Mouse (Mus musculus): ENCODE measurements at regions not wholly inside any gene's neighbourhood (a gene's known extent, or its start where the extent isn't known, plus 50 kb on each side); places are given as distances from the start of the nearest gene placed in this dataset.

DNA sequence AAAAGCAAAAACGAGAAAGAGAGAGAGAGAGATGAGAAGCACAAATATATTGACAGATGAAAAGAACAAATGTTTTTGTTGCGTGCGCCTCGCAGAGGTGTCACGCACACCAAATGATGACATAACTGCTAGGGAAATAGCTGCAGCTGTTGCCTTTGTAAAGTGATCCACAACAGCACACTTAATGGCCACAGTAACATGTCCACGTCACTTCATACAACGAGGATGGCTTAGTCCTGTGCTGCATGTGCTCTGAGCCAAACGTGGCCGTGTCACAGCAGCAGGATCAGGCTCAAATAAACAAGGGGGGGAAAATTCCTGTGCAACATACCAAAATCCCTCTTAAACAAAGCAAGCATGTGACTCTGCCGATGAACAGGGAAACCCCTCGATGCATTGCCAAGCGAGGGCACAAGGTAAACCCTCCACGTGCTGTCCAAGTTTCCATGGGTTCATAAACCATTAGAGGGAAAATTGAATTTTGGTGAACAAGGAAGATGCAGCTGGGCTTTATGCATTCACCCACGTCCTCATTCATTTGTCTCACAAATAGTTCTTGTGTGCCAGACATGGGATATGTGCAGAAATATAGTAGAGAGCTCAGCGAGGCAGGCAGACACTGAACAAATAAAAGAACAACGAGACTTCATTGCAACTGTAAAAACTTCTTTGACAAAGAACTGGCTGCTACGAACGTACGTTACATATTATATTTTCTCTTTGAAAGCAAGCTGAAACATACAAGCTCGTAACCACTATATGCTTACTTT is 223.0 kb upstream of the Pard3b start:
- DNase-seq (ENCODE audit: low spot score in 2 of 2), result no peak

DNA sequence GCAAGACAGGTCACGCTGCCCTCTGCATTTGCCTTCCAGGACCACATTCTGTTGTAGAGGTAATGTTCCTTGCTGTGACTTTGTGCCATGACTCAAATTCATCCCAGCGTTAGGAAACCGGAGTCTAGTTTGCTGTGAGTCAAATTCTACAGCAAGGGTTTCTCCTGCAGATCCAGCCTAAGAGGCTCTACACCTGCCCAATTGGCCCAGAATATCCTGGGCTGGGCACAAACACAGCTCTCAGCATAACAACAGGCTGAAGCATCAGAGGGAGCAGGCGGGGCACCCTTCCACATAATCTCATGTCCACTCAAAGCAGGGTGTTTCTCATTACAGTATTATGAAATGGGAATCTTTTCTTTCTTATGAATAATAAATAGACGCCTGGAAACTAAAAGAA is 220.2 kb upstream of the Pard3b start:
- no peak for DNase-seq (ENCODE audit: low spot score in 2 of 2)

GRCm38 (mm10) chr1:61419839-61420238 is 218.8 kb upstream of the Pard3b start:
- DNase-seq (ENCODE audit: low spot score in 2 of 2), result no peak

- DNase-seq (ENCODE audit: low spot score in 2 of 2), result no peak
These were observed 215.4 kb upstream of the Pard3b start for GRCm38 (mm10) chr1:61423253-61423652.

DNA sequence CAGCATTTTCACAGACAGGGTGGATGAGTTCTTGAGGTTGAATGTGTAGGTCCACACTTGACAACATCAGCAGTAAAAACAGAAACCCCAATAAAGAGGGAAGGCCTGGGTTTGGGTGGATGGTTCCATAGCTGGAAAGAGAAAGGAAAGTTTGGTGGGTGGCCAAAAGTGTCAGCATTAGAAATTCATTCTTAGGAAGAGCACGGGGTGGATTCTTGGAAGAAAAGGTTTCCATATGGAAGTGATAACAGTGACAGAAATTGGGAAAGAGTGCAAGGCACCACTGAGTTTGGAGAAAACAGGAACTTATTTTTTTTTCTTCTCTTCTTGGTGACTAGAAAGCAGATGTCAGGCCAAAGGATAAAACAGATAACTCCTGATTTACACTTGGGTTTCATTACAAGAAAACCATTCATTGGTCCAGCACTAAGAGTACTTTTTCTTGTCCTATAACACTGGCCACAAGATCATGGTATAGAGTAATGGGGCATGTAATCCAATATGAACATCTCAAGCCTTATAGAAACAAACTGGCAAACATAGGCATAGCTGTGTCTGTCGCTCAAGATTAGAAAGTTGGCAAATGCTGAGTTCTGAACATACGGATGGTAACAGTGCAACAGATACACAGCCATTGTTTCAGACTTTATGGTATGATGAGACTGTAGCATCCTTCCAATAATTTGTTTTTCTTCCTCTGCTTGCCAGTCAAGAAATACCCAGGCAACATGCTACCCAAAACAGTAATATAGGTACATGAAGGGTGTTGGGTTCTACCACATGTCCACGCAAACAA is 209.7 kb upstream of the Pard3b start:
- DNase-seq (ENCODE audit: low spot score in 2 of 2), result no peak

- peak; percentile 25 to 29 for DNase-seq (ENCODE audit: low spot score in 2 of 2)
These were observed 201.0 kb upstream of the Pard3b start for GRCm38 (mm10) chr1:61437603-61438002.

DNA sequence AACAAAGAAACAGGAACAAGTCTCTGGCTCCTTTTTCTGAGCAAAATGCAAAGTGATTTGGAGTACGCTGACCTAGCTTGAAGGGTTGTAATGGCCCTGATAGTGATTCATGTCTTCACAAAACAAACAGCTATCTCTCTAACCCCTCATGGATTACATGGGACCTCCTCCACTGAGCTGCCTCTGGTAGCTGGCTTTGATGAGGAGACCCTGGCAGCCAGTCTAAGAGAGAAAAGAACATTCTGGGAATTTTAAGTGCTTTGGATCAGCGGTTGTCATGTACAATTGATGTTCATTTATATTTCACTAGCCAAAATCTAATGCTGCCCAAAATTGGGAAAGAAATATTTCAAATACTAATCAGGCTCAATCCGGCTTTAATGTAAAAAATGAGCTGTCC is 177.2 kb upstream of the Pard3b start:
- no peak for DNase-seq (ENCODE audit: low spot score in 2 of 2)

- peak in 1 of 2 experiments; percentile 30 for DNase-seq (ENCODE audit: low spot score in 2 of 2)
These were observed 167.9 kb upstream of the Pard3b start for GRCm38 (mm10) chr1:61470617-61471214.

- DNase-seq (ENCODE audit: low spot score in 2 of 2), result peak; percentile 33 to 34
These were observed 166.6 kb upstream of the Pard3b start for GRCm38 (mm10) chr1:61471779-61472578.

DNA sequence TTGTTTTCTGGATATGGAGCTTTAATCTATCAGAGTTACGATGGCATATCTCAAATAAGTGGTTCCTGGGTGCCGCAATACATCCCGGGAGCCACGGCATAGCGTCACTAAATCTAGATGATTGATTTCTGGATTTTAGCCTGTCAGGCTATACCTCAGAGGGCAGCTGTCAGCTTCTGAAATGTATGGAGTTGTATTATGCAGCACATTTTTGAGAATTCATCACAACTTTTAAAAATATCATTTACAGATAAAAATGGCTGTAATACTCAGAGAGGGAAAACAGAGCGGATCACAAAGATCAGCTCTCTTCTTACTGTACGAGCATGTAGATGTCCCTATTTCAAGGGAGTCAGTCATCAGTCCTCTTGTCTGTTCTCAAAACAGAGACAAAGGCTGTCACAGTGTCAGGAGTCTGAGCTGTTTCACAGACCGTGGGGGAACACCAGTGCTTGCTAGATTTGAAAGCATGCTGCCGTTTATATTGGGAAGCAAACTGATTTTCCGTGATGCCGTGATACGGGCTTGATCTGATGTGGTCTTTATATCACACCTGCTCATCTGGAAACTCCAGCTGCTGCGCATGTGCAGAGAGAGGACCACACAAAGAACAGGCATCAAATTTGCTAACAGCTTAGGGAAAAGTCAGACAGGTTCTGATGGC is 165.9 kb upstream of the Pard3b start:
- DNase-seq (ENCODE audit: low spot score in 2 of 2), result peak; percentile 35 to 40

DNA sequence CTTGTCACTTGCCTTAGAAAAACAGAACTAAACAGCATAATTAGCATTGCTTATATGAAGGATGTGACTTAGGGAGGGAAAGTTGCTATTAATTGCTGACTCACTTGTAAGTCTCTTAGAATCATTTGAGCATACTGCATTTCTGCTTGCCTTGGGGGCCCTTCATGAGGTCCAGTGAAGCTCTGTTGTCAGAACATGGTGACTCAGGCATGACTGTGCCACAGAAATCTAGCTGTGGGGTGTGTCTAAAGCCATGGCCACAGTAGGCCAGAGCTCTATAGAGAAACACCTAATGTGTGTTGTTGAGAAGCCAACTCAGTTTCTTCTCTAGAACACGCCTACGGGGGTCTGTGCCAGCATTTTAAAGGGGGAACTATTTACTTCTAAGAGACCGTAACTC is 153.2 kb upstream of the Pard3b start:
- no peak for DNase-seq (ENCODE audit: low spot score in 2 of 2)

GRCm38 (mm10) chr1:61524886-61525285 is 113.7 kb upstream of the Pard3b start:
- no peak for DNase-seq (ENCODE audit: low spot score in 2 of 2)

- no peak for DNase-seq (ENCODE audit: low spot score in 2 of 2)
These were observed 112.7 kb upstream of the Pard3b start for GRCm38 (mm10) chr1:61525881-61526280.

GRCm38 (mm10) chr1:61528757-61529156 is 109.9 kb upstream of the Pard3b start:
- peak; percentile 33 to 38 for DNase-seq (ENCODE audit: low spot score in 2 of 2)

DNA sequence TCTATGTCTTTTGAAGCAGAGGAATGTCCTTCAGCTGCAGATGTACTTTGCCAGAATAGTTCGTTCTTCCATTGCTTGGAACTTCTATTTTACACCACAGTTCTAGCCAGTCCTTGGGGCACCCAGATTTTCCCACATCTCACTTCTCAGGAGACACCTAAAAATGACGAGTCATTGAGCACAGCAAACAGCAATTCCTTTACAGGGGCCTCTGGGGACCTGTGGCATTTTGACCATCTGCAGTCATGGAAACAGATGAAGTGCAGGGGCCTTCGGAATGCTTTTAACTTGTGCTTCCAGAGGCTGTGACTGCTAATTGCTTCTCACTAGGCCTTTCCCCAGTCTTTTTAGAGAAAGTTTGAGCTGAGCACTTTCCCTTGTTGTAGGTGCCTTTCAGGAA is 108.5 kb upstream of the Pard3b start:
- DNase-seq (ENCODE audit: low spot score in 2 of 2), result peak; percentile 19 to 27

GRCm38 (mm10) chr1:61531487-61531886 is 107.1 kb upstream of the Pard3b start:
- DNase-seq (ENCODE audit: low spot score in 2 of 2), result peak; percentile 44 to 47

DNA sequence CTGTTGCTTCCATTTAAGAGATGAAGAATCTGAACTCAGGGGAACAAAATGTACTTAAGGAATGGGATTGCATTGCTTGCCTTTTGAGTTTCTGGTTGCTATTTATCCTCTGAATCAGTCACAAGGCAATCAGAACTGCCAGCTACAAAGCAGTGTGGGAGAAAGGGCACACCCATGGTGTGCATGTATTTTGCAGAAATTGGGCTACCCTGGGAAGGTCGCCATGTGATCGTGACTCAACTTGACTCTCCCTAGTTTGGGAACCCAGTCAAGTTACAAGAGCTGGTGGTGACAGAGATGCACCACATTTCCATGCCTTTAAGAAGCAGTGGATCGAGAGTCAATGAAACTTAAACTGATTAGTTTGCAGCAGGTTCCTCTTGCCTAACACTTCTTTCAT is 98.5 kb upstream of the Pard3b start:
- DNase-seq (ENCODE audit: low spot score in 2 of 2), result no peak

DNA sequence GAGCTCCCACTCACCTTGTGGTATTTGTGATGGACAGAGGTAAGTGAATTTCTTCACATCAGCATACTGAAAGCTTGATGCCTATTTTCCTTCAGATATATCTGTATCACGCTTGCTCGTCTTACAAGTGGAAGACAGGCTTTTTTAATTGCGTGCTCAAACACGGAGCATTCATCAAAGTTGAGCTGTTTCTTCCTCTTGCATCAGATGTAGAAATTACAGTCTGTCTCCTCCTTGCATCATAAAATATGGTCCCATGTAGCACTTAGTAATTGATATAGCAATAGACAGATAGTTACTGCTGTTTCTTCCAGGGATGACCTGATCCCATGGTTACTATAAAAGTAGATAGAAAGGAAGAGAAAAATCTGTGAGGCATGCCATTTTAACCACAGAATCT is 97.5 kb upstream of the Pard3b start:
- DNase-seq (ENCODE audit: low spot score in 2 of 2), result no peak

GRCm38 (mm10) chr1:61552577-61553517 is 85.8 kb upstream of the Pard3b start:
- peak; percentile 43 to 55 for DNase-seq (ENCODE audit: low spot score in 2 of 2)

- DNase-seq (ENCODE audit: low spot score in 2 of 2), result no peak
These were observed 79.1 kb upstream of the Pard3b start for GRCm38 (mm10) chr1:61559514-61559913.
